Mouse (Mus musculus) C2C12 (cell line): ENCODE results near the gene Rpusd3.

Source experiments
- CEBPB ChIP-seq: IDR thresholded peaks from one replicate; pipeline ENCODE4 v1.6.1; 2011; ENCODE audit warnings: low read depth, mild to moderate bottlenecking, control low read depth, moderate library complexity
- CTCF ChIP-seq: IDR thresholded peaks from one replicate; pipeline ENCODE4 v1.5.1; 2011; ENCODE audit not compliant: control insufficient read depth, insufficient read depth, insufficient read length
- MAX ChIP-seq: IDR thresholded peaks from one replicate; pipeline ENCODE4 v1.6.1; 2011; ENCODE audit warnings: mild to moderate bottlenecking, control low read depth
- MYOG ChIP-seq: IDR thresholded peaks from one replicate; pipeline ENCODE4 v1.6.1; 2011; ENCODE audit not compliant: control insufficient read depth, insufficient read length; ENCODE audit errors: extremely low read depth

- no peak for TF ChIP-seq MAX
- TF ChIP-seq MYOG: no peak
- TF ChIP-seq CTCF: no peak
- no peak for TF ChIP-seq CEBPB
Observed at GRCm38 (mm10) chr6:113385160-113385714, 33.9 kb downstream of the Rpusd3 start.
